Mouse (Mus musculus) left cerebral cortex, postnatal 14 days (tissue): ENCODE data around the gene Rhoa. TPM values are rescaled to one million over a fixed set of nuclear protein-coding genes. Genes with fewer than 3 reads are reported as not detected.

Experiments
- DNase-seq, 2 experiments: peaks; one replicate each; pipeline ENCODE4 v3.0.0; 2021 to 2022; ENCODE audit warnings: low spot score in 2 of 2, mixed read lengths in 1 of 2
- intact Hi-C: fragments of 180-260 bp; cut with DNase I; formaldehyde crosslinking; loops from one replicate; pipeline ENCODE4 v1.15.1; 2025
- total RNA-seq, 2 experiments: library from RNA; stranded (reverse); gene quantifications; 2 replicates each; pipeline ENCODE4 v1.2.3; 2021

Rhoa gene
- total RNA-seq, 2 experiments from 2014 or later = 185 to 197 TPM

DNA sequence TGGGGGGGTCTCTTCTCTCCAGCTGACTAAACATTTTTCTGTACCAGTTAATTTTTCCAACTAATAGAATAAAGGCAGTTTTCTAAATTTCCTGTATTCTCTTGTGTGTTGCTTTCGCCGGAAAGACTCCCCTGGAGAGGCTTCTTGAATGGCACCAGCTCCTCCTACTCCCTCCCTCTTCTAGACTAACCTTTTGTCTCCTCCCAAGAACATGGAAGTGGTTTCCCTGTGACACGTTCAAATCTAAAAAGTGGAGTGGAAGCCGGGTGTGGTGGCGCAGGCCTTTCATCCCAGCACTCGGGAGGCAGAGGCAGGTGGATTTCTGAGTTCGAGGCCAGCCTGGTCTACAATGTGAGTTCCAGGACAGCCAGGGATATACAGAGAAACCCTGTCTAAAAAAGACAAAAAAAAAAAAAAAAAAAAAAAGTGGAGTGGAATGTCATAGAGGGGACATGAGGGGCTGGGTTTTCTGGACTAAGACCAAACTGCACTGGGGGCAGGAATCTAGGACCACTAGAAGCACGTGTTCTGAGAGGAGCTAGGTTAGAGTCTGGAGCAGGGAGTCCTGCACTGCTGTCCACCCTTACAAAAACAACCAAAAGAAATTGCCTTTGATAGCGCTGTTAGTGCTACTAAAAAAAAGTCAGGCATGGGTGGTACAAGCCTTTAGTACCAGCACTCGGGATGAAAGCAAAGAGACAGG, 32.1 kb downstream of the Rhoa start:
- intact Hi-C loops = no loop called here

DNA sequence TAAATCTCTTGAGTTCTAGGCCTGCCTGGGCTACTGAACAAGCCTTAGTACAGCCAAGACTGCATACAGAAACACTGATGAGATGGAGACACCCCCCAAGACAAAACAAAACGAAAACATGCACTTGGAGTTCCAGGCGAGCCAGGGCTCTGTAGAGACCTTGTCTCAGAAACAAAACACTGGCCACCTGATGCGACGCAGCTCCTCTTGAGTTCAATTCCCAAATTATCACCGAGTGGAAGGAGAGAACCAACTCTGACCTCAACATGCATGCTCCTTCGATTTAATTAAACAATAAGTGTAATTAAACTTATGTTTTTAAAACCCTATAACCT, 32.6 kb downstream of the Rhoa start:
- intact Hi-C loops = no loop called here

More for the DNA sequence above, 32.1 kb downstream of the Rhoa start:
- DNase-seq = no peak

DNA sequence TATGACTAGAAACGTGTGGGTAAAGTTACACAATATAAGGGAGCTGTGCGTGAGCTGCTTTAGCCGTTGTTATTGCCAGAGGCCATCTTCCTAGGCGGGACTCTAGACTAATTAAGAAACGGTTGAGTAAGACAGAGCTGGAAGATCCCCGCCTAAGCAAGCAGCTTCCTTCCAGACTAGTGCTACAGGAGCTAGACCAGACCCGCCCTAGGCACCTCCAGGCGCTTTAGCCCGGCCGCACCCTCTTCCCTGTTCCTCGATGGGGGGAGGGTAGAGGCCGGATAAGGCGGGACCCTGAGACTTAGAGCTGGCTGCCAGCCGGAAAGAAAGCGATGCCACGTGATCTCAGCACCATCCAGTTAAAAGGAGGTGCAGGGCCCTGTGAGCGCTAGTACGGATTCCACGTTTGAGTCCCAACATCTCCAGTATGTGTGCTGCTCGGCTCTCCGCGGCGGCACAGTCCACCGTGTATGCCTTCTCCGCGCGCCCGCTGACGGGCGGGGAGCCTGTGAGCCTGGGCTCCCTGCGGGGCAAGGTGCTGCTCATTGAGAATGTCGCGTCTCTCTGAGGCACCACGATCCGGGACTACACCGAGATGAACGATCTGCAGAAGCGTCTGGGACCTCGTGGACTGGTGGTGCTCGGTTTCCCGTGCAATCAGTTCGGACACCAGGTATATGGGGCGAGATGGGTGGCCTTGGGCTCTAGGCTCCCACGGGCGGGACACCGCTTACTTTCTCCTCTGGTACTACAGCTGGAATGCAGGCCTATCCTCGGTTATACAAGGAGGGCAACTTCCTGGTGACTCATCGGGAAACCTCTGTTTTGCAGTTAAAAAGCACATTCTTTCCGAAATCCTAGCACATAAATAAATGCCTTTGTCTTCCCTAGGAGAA, 33.2 kb downstream of the Rhoa start, which contains the start of gene Gpx1:
TSS of gene Gpx1 (plus strand) at position 18 of the 896 bp plus-strand sequence.
- peak; percentile 84 to 86 for DNase-seq
- intact Hi-C loops = no loop called here

More for the DNA sequence above, 32.6 kb downstream of the Rhoa start:
- DNase-seq = no peak

DNA sequence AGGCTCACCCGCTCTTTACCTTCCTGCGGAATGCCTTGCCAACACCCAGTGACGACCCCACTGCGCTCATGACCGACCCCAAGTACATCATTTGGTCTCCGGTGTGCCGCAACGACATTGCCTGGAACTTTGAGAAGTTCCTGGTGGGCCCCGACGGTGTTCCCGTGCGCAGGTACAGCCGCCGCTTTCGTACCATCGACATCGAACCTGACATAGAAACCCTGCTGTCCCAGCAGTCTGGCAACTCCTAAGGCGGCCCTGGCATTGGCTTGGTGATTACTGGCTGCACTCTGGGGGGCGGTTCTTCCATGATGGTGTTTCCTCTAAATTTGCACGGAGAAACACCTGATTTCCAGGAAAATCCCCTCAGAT, 33.9 kb downstream of the Rhoa start:
- intact Hi-C loops = no loop called here
- DNase-seq = peak in 1 of 2 experiments; percentile 15

DNA sequence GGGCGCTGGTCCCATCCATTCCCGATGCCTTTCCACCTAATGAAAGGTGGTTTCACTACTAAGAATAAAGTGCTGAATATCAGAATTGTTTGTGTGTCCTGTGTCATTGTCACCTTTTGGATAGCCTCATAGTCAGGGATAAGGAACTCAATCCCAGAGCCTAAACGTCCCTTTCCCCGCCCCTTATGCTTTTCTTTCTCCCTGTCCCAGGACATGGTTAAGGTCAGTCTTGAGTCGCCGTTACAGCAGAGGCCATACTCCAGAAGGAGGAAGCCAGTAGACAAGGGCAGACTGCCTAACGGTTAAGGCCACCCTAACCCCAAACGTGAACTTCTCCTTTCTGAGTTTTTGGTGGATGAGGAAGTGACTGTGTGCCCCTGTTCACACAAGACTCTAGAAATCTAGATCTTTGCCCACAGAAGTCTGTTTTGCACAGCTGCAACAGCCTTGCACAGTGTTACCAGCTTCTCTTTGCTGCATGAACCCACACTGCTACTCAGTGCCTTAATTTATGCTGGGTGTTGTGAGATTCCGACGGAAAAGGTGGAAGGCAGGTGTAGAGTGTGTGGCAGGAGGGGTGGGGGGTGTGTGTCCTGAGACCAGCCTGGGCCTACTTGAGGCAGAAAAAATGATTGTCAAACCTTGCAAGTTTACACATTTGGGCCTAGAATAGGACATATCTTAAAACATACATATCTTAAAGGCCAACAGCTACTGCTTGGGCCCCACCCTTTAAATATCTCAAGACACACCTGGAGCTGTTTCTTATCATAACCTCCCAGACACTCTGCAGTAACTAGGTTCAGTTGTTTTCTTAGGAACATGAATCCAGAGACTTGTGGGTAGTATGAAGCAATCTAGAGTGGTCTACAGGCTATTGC, 34.6 kb downstream of the Rhoa start:
- peak in 1 of 2 experiments; percentile 33 for DNase-seq
- intact Hi-C loops = no loop called here

DNA sequence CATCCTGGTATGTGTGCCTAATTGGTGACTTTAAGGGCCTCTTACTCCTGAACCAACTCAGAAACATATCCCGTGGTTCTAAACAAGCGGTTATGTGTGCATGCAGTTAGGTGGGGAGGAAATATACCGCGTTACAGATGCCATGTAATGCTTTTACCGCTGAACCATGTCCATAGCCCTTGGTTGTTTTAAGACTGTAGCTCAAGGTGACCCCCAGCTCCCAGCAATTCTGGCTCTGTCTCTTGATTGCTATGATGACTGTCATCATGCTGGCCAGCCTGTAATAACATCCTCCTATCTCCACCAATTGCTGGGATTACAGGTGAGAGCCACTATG, 35.2 kb downstream of the Rhoa start:
- DNase-seq = no peak
- intact Hi-C loops = no loop called here

DNA sequence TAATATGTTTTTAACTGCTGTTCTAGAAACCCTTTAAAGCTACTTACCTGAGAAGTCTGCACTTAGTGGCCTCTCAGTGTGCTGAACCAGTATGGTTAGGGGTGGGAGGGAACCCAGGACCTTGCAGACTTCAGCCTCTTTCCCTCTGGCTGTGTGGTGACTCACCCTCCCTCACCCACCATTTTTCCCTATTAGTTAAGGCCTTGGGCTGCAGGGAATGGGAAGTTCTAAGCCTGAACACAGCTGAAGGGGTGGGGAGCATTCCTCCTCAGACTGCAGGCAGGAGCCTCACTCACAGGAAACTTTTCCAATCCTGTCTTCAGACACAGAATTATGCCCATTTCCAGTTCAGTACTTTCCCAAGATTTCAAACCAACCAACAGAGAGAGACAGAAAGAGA, 35.9 kb downstream of the Rhoa start:
- intact Hi-C loops = no loop called here
- no peak for DNase-seq

DNA sequence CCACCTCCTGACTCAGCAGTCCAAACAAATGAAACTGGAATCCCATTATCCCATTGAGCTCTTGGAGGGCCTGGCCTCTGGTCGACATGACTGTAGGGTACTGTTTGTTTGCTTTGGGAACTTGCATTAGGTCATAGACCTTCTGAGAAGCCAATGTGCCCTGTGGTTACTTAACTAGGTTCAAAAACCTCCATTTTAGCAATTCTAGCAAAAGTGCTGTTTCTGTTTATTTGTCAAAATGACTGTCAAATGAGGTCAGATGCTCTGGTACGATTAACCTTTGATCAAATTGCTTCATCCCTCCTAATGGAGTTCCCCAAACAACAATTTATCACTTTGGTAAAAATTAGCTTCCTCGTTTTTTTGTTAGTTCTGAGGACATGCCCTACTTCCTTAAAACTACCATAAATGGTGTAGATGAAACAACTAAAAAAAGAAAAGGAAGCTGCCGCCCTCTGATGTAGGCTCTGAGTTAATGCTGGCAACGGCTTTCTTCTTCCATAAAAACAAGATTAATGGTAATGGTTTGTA, 36.4 kb downstream of the Rhoa start:
- intact Hi-C loops = no loop called here
- peak in 1 of 2 experiments; percentile 37 for DNase-seq

DNA sequence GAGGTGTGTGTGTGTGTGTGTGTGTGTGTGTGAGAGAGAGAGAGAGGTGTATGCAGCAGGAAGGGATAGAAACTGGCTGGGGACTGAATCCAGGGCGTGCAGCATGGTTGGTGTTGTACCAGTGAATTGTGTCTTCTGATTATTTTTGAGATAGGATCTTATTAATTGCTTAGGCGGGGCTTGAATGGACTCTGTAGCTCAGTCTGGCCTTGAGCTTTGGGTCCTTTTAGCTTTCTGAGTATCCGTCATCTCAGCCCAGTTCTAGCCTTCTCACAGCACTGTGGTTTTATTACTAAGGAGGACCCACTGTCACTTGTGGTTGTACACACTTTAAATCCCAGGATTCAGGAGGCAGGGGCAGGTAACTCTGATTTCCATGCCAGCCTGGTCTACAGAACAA, 37.4 kb downstream of the Rhoa start:
- intact Hi-C loops = no loop called here
- no peak for DNase-seq

DNA sequence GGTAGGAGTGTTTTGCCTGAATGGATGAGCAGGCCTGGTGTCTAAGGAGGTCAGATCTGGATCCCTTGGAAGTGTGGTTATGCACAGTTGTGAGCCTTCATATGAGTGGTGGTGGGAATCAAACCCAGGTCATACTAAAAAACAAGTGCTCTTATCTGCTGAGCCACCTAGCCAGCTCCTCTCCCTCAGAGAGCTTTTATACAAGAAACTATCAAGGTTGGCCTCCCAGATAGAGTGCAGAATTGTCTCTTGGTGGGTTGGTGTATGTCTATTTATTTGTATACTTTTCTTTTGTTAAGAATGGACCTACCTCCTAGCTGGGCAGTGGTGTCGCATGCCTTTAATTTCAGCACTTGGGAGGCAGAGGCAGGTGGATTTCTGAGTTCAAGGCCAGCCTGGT, 37.9 kb downstream of the Rhoa start:
- intact Hi-C loops = no loop called here
- no peak for DNase-seq

DNA sequence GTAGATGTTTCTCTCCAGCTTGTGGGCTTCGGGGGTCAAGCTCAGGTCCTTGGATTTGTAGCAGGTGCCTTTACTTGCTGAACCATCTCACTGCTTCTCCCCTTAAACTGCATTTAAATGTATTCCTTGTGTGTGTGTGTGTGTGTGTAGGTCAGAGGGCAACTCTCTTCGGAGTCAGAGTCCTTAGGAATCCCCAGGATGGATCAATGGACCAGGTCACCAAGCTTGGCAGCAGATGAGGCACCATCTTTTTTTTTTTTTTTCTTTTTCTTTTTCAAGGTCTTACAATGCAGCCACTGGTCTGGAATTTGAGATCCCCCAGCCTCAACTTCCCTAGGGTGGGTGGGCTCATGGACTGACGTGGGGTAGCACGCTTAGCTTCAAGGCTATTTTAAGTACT, 38.5 kb downstream of the Rhoa start:
- intact Hi-C loops = no loop called here
- no peak for DNase-seq

DNA sequence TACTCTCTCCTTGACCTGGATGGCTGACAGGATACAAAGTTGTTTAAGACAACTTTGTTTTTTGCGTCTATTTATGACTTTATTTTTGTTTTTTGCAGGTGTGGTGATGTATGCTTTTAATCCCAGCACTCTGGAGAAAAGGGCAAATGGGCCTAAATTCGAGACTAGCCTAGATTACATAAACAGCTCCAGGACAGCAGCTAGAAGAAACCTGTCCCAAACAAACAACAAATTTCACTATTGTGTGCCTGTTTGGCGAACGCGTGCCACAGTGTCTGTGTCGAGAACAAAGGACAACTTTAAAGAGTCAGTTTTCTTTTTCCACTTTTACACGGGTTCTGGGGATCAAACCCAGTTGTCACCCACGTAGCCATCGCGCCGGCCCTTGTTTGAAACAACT, 41.1 kb downstream of the Rhoa start:
- no peak for DNase-seq
- intact Hi-C loops = loop anchor here (1.0 kb wide), 1 partner anchor 41 kb away; the partner anchor contains the start of genes Rhoa and Tcta

DNA sequence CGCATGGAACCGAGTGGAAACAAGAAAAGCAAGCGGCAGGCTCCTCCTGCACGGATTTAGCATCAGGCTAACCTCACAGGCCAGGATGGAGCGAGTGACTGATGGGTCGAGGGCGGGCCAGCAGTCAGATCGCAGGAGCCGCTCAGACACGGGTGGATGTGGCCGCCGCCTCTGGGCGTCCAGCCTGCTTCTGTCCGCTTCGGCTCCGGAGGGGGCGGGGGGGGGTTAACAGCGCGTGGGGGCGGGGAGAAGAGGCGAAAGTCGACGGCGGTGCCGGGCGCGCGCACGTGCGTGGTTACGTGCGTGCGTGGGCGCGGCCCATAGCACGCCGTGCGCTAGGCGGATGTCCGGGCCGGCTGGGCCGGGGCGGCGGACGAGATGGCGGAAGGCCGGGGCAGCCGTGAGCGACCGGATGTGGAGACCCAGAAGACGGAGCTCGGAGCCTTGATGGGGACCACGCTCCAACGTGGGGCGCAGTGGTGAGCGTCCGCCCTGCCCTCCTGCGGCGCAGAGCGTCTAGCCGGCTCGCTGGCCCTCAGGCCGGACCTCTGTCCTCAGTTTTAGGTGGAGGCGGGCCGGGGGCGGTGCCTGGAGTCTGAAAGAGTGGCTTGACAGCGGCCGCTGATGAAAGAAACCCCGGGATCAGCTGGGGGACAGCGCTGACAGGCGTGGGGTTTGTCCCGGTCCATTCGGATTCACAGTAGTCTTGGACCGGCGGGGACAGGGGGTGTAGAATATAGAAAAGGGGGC, 41.8 kb downstream of the Rhoa start, which contains the start of gene Usp4:
TSS of gene Usp4 (plus strand) at position 314 of the 750 bp plus-strand sequence.
- intact Hi-C loops = loop anchor here (1.0 kb wide), 1 partner anchor 41 kb away; the partner anchor contains the start of genes Rhoa and Tcta
- peak; percentile 89 to 90 for DNase-seq

DNA sequence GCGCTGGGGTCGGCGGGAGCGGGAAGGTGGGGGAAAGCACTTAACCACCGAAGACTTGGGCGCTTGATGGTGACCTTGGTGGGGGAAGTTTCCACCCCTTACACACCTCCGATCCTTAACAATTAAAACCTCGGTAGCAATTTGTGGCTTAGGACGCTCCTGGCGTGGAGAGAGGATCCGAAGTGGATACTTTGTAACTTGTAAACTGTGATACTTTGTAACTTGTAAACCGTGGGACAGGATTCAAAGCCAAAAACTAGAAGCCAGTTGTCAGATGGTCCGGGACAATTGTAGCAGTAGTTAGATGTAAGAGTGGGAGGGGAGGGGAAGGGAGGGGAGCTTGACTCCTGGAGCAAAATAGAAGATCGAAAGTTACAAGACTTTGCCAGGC, 42.4 kb downstream of the Rhoa start:
- no peak for DNase-seq
- intact Hi-C loops = no loop called here

DNA sequence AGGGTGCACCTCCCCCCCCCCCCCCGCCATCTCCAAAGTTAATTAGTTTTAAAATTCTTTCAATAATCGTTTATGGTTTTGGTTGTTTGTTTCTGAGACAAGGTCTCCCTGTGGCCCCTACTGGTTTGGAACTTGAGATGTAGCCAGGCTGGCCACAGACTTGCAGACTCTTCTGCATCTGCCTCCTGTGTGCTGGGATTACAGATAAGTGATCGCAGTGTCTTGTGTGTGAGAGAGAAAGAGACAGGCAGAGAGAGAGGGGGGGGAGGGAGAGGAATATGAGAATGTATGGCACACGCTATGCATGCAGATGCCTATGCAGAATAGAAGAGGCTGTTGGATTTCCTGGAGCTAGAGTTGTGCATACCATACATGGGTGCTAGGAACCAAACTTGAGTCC, 43.8 kb downstream of the Rhoa start:
- intact Hi-C loops = no loop called here
- no peak for DNase-seq

DNA sequence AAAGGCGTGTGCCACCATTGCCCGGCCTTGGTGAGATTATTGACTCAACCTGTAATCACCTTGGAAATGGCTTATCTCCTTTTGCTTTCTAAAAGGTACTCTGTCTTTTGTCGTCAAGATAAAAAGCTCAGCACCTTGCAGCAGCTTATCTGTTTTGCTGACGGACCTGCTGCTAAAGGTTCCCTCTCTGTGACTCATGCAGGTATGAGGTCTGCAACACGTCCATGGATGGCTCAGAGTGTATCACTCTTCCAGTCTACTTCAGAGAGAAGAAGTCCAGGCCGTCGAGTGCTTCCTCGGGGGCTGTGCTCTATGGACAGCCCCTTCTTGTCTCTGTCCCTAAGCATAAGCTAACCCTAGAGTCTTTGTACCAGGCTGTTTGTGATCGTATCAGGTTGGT, 72.3 kb downstream of the Rhoa start:
- no peak for DNase-seq
- intact Hi-C loops = no loop called here

DNA sequence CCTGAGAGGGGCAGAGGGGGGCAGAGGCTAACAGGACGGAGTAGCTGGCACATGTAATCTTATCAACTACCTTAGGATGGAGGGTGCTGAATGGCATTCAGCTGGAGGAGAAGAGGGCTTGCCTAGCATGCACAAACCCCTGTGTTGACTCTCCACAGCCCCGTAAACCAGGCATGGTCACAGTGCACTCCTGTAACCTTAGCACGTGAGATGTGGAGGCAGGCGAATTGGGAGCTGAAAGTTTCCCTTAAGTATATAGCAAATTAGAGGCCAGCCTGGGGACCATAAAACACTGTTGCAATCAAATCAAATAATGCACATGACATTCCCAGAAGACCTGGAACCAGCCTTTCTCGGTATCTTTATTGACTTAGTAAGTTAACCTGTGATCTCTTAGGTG, 72.8 kb downstream of the Rhoa start:
- intact Hi-C loops = no loop called here
- DNase-seq = no peak

DNA sequence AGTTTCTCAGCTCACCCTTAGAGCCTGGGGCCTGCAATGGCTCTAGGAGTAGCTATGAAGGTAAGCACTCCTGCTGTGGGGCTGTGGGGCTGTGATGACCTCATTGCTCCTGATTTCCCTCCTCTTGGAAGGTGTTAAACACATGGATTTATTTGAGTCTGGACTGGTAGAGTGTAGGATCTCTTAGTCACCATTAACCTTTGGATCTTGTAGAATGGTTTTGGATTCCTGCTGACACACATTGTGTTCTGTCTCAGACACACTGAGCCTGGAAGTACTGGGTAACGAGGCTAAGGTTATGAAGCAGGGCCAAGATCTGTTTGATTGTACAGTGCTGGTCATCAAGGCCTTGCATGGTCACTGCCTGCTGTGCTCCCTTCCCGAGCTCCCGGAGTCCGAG, 73.4 kb downstream of the Rhoa start:
- intact Hi-C loops = no loop called here
- no peak for DNase-seq

DNA sequence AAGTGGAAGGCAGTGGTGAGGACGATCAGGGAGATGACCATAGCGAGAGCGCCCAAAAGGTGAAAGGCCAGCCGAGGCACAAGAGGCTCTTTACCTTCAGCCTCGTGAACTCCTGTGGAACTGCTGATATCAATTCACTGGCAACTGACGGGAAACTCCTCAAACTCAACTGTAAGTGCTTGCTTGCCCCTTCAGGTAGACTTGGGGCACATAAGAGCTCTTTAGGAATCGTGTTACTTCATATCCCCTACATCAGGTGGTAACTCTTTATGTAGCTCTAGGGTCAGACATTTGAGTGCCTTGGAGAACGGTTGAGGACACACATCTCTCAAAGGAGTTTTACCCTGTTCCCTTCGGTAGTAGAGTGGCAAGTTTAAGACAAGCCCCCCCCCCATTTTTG, 75.5 kb downstream of the Rhoa start:
- intact Hi-C loops = no loop called here
- no peak for DNase-seq
